Mouse (Mus musculus): Measurements from ENCODE around the gene Cemip2. TPM values are rescaled to one million over a fixed set of nuclear protein-coding genes. Genes with fewer than 3 reads are reported as not detected.
A peak's percentile ranks its signal among the peaks of the same experiment; 100 is the strongest.
"Not testable (repeated sequence)": the region's sequence is repeated elsewhere in the genome, so short reads cannot be mapped to it uniquely, and the experiment has no call there.

Gene Cemip2
- total RNA-seq, 2 experiments from 2014 or later = 17.2 TPM

DNA sequence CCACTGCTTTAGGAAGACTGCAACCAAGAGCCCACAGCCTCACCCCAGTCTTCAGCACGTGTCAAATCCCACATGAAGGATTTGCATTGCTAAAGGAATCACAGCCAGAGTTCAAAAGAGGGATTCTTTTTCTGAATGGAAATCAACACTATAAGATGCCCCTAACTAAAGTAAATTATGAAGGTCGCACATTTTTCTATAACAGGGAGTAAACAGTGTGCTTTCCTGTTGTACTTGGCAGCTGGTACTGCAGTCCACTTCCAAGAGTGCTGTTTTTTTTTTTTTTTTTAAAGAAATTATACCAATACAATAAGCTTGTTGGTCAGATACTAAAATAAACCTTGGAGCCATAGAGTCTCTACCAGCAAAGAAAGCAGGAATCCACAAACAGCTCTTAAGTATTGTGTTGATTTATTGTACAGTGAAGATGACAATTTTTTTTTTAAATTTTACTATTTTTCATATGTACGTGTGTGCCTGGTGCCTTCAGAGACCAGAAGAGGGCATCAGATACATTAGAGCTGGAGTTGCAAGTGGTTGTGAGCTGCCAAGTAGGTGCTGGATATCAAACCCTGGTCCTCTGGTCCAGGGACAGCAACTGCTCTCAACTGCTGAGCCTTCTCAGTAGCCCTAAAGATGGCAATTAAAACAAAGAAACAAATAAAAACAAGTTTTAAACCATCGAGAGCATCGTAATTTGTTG lies 76.5 kb downstream of the Cemip2 start:
- intact Hi-C loops (cut with DNase I) = no loop called here
- DNase-seq (ENCODE audit: extremely low spot score in 1 of 2, low spot score in 2 of 2) = no peak

- intact Hi-C loops (cut with DNase I) = no loop called here
- DNase-seq (ENCODE audit: extremely low spot score in 1 of 2, low spot score in 2 of 2) = no peak
Observed at GRCm38 (mm10) chr19:21855421-21856128, 77.4 kb downstream of the Cemip2 start.

DNA sequence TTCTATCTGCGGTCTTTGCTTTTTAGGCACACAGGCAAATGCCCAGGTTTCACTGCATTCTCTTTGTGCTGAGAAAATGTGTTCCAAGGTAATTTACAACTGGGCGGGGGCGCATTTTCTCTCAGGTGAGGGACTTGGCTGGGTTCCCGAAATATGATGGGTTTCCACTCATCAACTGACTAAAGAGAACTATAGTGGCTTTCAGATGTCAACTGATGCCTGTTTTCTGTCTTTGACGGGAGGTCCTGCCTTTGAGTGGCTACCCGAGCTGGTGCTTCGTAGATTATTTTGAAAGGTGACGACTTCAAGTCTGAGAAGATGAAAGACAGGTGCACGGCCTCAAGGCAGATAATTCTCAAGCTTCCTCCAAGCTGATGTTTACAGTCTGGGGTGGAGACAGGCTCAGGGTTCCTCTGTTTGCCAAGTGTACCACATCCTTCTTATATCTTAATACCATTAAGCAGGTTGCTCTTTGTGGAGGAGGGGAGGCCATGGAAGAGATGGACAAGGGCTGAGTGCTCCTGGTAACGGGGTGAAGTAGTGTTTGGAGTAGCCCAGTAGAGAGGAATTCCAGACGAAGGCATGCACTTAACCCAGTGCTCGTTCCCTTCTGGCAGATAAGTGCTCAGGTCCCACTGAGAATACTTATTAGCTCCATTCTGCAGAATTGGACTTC lies 80.8 kb downstream of the Cemip2 start:
- DNase-seq (ENCODE audit: extremely low spot score in 1 of 2, low spot score in 2 of 2) = no peak
- intact Hi-C loops (cut with DNase I) = no loop called here

DNA sequence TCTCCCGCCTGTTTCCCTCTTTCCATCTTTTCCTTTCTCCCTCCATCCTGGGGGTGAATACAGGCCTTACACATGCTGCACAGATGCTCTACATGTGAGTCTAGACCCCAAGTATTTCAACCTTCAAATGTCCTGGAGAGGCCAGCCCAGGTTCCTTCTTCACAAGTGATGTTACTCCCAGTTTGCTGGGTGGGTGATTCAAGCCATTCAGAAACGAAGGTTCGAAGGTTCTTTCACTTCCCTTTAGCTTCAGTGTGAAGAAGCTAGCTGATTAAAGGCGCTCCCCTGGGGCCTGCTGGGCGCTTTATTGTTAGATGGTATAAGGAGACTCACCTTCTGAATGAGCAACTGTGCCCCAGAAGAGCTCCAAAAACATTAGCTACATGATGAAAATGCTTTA lies 82.0 kb downstream of the Cemip2 start:
- intact Hi-C loops (cut with DNase I) = no loop called here
- no peak for DNase-seq (ENCODE audit: extremely low spot score in 1 of 2, low spot score in 2 of 2)

- intact Hi-C loops (cut with DNase I) = no loop called here
- DNase-seq (ENCODE audit: extremely low spot score in 1 of 2, low spot score in 2 of 2) = no peak
Observed at GRCm38 (mm10) chr19:21860894-21861293, 82.8 kb downstream of the Cemip2 start.

GRCm38 (mm10) chr19:21862289-21862990 lies 84.3 kb downstream of the Cemip2 start:
- DNase-seq (ENCODE audit: extremely low spot score in 1 of 2, low spot score in 2 of 2) = no peak
- intact Hi-C loops (cut with DNase I) = no loop called here

GRCm38 (mm10) chr19:21862991-21863931 lies 85.1 kb downstream of the Cemip2 start:
- intact Hi-C loops (cut with DNase I) = no loop called here
- no peak for DNase-seq (ENCODE audit: extremely low spot score in 1 of 2, low spot score in 2 of 2)

DNA sequence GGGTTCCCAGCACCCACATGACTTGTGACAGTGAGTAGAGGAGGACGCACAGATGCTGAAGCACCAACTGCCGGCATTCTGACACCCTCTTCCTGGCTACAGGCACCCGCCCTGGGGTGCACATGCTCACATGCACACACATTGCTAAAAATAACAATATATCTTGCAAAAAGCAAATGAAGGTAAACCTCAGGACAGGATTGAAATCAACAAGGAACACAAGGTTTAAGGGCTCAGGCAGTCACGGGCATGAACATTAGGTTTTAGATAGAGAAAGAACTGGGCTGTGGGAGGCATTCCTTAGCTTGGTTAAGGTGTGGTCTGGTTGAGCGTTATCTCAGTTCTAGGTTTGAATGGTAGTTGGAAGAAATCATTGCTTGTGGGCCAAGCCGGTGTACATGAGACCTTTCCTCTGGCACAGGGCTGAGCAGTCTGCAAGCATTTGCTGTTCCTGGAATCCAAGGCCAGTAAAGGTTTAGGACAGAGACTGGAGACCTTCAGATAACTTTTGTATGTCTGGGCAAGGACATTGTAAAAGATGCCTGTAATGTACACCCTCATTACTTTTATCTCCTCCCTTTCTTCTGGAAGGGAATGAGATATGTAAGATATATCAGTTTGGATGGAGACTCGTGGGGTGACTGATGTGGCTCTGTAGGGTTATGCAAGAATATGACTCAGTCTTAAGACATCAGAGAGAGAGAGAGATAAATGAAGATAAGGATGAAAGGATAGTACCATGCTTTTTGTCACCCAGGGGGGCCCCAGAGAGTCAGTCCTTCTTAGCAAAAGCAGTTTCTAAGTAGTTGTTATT lies 87.3 kb downstream of the Cemip2 start:
- intact Hi-C loops (cut with DNase I) = no loop called here
- no peak for DNase-seq (ENCODE audit: extremely low spot score in 1 of 2, low spot score in 2 of 2)

DNA sequence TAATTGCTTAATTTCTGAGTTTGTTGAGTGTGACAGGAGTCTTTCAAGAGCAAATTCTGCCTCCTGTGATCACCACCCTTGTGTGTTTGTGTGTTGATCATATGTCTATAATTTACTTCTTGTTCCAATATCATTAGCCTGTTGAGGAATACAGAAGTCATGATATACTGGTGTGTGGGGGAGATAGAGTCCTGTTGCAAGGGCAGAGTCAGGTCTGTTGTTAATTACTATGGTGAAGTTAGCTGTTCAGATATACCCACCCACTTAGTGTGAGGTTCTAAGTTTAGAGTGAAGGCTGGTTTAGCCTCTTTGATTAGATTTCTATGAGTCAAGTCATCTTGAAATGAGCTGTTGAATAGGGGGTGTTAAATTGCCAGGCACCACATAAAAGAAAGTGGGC lies 88.0 kb downstream of the Cemip2 start:
- intact Hi-C loops (cut with DNase I) = no loop called here
- DNase-seq (ENCODE audit: extremely low spot score in 1 of 2, low spot score in 2 of 2) = no peak

DNA sequence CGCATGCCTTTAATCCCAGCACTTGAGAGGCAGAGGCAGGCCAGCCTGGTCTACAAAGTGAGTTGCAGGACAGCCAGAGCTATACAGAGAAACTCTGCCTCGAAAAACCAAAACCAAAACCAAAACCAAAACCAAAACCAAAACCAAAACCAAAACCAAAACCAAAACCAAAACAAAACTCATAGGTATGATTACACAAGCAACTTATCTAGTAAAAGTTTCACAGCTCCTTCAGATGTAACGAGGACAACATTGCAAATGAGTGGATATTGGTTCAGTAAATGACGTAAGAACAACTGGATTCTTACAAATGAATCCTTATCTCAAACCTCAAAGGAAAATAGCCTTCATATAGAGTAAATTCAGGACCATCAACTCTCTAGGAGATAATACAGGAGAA lies 88.6 kb downstream of the Cemip2 start:
- intact Hi-C loops (cut with DNase I); DNase-seq (ENCODE audit: extremely low spot score in 1 of 2, low spot score in 2 of 2): not testable (repeated sequence)

DNA sequence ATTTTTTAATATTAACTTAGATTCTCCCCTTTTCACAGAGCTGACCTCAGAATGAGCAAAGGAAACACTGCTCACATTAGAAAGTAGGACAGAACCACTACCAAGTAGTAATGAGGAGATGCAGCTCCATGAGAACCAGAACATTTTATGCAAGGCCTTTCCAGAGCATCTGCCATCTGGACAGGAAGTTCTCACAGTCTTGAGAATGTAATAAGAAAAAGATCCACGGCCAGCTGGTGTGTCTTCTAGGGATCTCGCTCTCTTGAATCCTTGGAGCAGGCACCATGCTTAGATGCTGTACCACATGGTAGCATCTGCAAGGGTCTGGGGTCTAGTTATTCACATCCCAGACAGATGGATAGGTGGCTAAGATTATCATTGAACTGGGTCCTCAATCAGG lies 90.3 kb downstream of the Cemip2 start:
- intact Hi-C loops (cut with DNase I) = no loop called here
- no peak for DNase-seq (ENCODE audit: extremely low spot score in 1 of 2, low spot score in 2 of 2)

DNA sequence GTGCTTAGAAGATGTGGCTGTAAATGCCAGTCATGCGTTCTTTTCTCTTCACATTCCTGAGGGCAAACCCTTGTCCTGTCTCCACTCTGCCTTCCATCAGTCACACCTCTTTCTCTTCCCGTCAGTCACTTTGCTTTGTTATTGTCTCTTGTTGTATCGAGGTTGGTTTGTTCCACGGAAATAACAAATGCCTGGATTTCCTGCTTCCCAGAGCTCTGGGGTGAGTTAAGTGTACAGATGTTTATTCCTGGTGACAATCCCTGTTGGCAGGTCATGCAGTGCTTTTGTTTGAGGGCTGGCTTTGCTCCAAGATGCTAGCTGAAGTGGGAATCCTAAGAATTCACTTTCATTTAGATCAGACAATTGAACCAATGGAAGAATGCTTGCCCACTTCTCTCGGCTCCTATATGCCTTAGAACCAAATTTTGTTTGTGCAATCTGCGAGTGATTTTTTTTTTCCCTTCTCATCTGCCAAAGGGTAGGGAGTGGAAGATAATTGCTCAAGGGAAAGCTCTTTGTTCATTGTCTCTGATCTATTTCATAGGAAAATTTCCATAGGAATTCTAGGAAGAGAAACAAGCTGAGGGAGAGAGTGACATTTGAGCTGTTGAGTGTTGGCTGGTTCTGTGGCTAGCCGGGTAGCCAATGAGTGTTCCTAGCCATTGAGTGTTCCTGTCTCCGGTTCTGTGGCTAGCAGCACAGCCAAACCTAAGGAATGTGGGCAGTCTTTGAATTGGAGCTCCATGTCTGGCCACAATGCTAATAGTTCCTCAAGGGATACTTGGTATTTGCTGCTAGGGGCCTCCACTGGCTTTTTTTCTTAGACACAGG lies 104.2 kb downstream of the Cemip2 start:
- intact Hi-C loops (cut with DNase I) = no loop called here

DNA sequence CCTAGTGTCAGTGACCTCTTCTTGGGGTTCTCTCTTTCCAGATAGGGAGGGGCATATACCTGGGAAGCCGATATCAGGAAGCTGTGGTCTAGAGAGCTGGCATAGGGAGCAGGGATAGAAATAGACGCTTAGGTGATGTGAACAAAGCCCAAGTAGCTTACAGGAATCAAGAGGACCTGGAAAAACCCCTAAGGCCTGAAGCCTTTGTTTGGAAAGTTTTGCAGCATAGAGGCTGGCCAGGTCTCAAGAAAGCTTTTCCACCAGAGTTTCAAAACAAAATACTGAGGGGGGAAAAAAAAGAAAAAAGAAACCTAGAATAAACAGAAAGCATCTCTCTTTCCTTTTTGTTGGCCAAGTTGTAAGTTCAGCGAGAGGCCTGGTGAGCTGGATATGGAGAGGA lies 104.9 kb downstream of the Cemip2 start:
- no peak for DNase-seq (ENCODE audit: extremely low spot score in 1 of 2, low spot score in 2 of 2)
- intact Hi-C loops (cut with DNase I) = no loop called here

More for the DNA sequence above, 104.2 kb downstream of the Cemip2 start:
- DNase-seq (ENCODE audit: extremely low spot score in 1 of 2, low spot score in 2 of 2) = peak in 1 of 2 experiments; percentile 76

- DNase-seq (ENCODE audit: extremely low spot score in 1 of 2, low spot score in 2 of 2) = no peak
- intact Hi-C loops (cut with DNase I) = no loop called here
Observed at GRCm38 (mm10) chr19:21883922-21884321, 105.8 kb downstream of the Cemip2 start.

DNA sequence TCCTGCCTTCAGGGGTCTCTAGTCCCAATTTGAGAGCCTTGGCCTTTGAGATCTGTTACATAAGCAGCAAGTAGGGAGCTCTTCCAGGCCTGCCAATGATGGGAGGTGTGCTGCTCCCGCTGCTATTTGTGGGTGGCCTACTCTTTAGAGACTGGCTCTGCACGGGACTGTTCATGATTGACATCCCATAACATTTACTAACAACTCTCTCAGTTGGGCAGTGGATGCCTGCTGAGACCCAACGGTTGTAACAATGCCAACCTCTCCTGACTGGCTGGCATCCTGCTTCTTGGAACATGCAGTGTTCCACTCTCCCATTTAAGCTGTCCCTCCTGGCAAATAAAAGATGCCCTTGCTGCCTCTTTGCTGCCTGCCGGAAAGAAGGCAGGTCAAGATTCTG lies 106.2 kb downstream of the Cemip2 start:
- intact Hi-C loops (cut with DNase I) = no loop called here
- DNase-seq (ENCODE audit: extremely low spot score in 1 of 2, low spot score in 2 of 2) = no peak

GRCm38 (mm10) chr19:21886166-21886657 lies 108.1 kb downstream of the Cemip2 start:
- intact Hi-C loops (cut with DNase I) = no loop called here
- DNase-seq (ENCODE audit: extremely low spot score in 1 of 2, low spot score in 2 of 2) = no peak

GRCm38 (mm10) chr19:21890699-21891098 lies 112.6 kb downstream of the Cemip2 start:
- intact Hi-C loops (cut with DNase I) = no loop called here
- DNase-seq (ENCODE audit: extremely low spot score in 1 of 2, low spot score in 2 of 2) = no peak

Data from left cerebral cortex, postnatal 10 days (tissue).